Mouse (Mus musculus): ENCODE results near the gene Shisa5. TPM values are rescaled to one million over a fixed set of nuclear protein-coding genes. Genes with fewer than 3 reads are reported as not detected.
A peak's percentile ranks its signal among the peaks of the same experiment; 100 is the strongest.

Gene Shisa5
- polyA plus RNA-seq, 1 experiment from 2014 or later, result 34.7 TPM

DNA sequence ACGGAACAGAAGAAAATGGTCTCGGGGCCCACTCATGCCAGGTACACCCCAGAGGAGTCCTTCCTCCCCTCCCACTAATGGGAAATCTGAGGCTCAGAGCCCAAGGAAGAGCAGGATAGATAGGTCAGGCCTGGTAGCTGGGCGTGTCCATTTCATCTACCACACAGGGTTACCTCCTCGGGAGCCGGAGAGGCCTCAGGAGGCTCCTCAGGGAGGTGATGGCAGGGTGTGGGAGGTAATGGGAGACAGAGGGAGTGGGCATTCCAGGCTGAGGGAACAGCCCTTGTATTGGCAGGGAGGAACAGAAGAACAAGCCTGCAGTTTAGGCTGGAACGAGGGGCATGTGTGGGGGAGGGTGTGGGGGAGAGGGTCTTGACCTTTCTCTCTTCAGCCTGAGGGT, 58.5 kb downstream of the Shisa5 start:
- Histone ChIP-seq H3K9me3 (ENCODE audit: control insufficient read depth, low read length) (no peaks in the 10 kb centered on the region), H3K4me3 (ENCODE audit: low read depth, low read length) (peak overlapping the region; percentile 71), H3K9ac (ENCODE audit: low read length) (peak overlapping the region; percentile 96), H3K27ac (ENCODE audit: low read depth, low read length) (peak overlapping the region; percentile 100), H3K4me1 (ENCODE audit: control insufficient read depth, insufficient read depth, low read length) (peaks cover 34% of the 10 kb centered on the region), H3K27me3 (ENCODE audit: control insufficient read depth, insufficient read depth, low read length) (no peaks in the 10 kb centered on the region), H3K4me2 (ENCODE audit: low read depth) (peak overlapping the region; percentile 92), H3K36me3 (ENCODE audit: control insufficient read depth, insufficient read depth, low read length) (peaks cover 6% of the 10 kb centered on the region)
- peak; percentile 35 for DNase-seq (ENCODE audit: low spot score)
- WGBS, result 23% methylated on average over 6 of the region's 6 CpGs
- no peak for ATAC-seq (ENCODE audit: insufficient read depth, low FRiP score, low TSS enrichment)

DNA sequence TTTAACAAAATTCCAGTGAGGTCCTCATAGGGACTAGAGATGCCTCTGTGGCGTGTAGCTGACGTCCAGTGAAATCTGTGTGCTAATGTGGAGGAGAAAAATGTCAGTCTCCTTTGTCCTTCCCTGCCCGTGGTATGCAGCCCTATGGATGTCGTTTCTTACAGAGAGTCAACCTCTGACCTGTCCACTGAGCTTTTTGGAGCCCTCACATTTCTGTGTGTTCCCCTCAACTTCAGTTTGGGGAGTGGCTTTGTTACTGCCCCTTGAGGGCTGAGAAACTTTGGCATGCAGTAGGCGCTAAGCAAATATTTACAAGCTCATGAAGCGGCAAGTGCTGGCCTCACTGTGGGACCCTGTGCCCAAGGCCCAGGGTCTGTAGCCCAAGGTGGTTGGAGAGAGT, 58.9 kb downstream of the Shisa5 start:
- peaks cover 34% of the 10 kb centered on the region for H3K4me1 ChIP-seq (ENCODE audit: control insufficient read depth, insufficient read depth, low read length)
- H3K9ac ChIP-seq (ENCODE audit: low read length), result peak overlapping the region; percentile 96
- peaks cover 6% of the 10 kb centered on the region for H3K36me3 ChIP-seq (ENCODE audit: control insufficient read depth, insufficient read depth, low read length)
- peak overlapping the region; percentile 92 for H3K4me2 ChIP-seq (ENCODE audit: low read depth)
- whole genome bisulfite sequencing, result 17% methylated on average over 6 of the region's 6 CpGs
- DNase-seq (ENCODE audit: low spot score) (no peak), ATAC-seq (ENCODE audit: insufficient read depth, low FRiP score, low TSS enrichment) (no peak)
- H3K9me3 ChIP-seq (ENCODE audit: control insufficient read depth, low read length), result no peaks in the 10 kb centered on the region
- H3K27me3 ChIP-seq (ENCODE audit: control insufficient read depth, insufficient read depth, low read length), result no peaks in the 10 kb centered on the region
- H3K4me3 ChIP-seq (ENCODE audit: low read depth, low read length), result peak overlapping the region; percentile 71
- peak overlapping the region; percentile 100 for H3K27ac ChIP-seq (ENCODE audit: low read depth, low read length)

DNA sequence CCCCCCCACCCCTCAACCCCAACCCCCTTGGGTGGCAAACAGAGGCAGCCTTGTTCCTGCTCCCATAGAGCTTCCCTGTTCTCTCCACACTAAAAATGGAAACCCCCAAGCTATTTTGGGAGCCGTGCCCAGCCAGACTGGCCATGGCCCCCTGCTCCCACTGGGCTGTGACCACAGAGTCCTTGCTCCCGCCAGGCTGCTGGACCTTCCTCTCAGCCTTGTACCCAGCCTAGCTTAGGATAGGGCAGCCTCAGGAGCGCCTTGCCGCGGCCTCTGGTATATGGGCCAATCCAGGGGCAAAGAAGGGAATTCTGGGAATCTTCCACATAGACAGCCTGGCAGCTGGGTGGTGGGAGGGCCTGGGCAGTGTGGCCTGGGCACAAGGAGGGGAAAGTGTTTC, 59.5 kb downstream of the Shisa5 start:
- H3K4me3 ChIP-seq (ENCODE audit: low read depth, low read length), result peak overlapping the region; percentile 71
- ATAC-seq (ENCODE audit: insufficient read depth, low FRiP score, low TSS enrichment) (no peak), DNase-seq (ENCODE audit: low spot score) (no peak)
- no peaks in the 10 kb centered on the region for H3K27me3 ChIP-seq (ENCODE audit: control insufficient read depth, insufficient read depth, low read length)
- WGBS, result 77% methylated on average over 4 of the region's 5 CpGs
- H3K9me3 ChIP-seq (ENCODE audit: control insufficient read depth, low read length), result no peaks in the 10 kb centered on the region
- peak overlapping the region; percentile 96 for H3K9ac ChIP-seq (ENCODE audit: low read length)
- H3K27ac ChIP-seq (ENCODE audit: low read depth, low read length), result peak overlapping the region; percentile 100; the same call in 1 of the 2 replicates
- peaks cover 6% of the 10 kb centered on the region for H3K36me3 ChIP-seq (ENCODE audit: control insufficient read depth, insufficient read depth, low read length)
- H3K4me2 ChIP-seq (ENCODE audit: low read depth), result peak overlapping the region; percentile 92
- peaks cover 34% of the 10 kb centered on the region for H3K4me1 ChIP-seq (ENCODE audit: control insufficient read depth, insufficient read depth, low read length)

DNA sequence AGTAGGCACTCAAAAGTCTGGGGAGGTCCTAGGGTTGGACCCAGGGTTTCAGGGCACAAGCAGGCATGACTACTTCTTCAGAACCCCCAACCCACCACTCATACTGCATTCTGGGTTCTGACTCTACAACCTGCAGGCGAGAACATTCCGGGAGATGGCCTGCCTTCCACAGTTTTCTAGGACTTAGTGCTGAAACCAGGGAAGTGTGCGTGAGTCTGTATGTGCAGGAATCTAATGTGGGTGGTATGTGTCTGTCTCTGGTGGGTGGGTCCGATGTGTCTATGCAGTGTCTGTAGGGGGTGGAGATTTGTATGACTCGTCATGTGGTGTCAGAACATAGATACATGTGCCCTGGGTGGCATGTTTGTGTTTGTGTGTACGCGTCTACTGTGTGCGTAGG, 60.0 kb downstream of the Shisa5 start:
- H3K27me3 ChIP-seq (ENCODE audit: control insufficient read depth, insufficient read depth, low read length), result no peaks in the 10 kb centered on the region
- no peak overlapping the region for H3K27ac ChIP-seq (ENCODE audit: low read depth, low read length)
- no peak overlapping the region for H3K9ac ChIP-seq (ENCODE audit: low read length)
- peaks cover 8% of the 10 kb centered on the region for H3K36me3 ChIP-seq (ENCODE audit: control insufficient read depth, insufficient read depth, low read length)
- H3K4me3 ChIP-seq (ENCODE audit: low read depth, low read length), result 0 out of 2 replicates have a peak overlapping the region, but pooled peaks have one; percentile 71
- WGBS, result 90% methylated on average over 8 of the region's 8 CpGs
- peak overlapping the region; percentile 92 for H3K4me2 ChIP-seq (ENCODE audit: low read depth)
- DNase-seq (ENCODE audit: low spot score) (no peak), ATAC-seq (ENCODE audit: insufficient read depth, low FRiP score, low TSS enrichment) (no peak)
- peaks cover 34% of the 10 kb centered on the region for H3K4me1 ChIP-seq (ENCODE audit: control insufficient read depth, insufficient read depth, low read length)
- H3K9me3 ChIP-seq (ENCODE audit: control insufficient read depth, low read length), result no peaks in the 10 kb centered on the region

DNA sequence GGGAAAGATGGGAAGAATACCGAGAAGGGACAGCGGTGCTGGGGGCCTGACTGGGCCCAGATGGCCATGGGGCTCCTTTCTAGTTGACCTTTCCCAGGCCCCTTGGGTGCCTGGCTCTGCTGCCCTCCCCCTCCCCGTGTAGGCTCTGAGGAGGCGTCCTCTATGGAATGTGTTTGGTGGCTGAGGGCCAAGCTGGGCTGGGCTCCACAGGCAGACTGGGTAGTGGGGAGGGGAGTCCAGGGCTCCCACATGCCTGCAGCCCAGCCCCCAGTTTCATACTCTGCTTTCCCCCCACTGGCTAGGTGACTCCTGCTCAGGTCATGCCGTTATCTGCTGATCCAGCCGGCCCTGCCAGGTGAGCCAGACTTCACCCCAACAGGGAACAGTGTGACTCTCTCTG, 60.6 kb downstream of the Shisa5 start:
- Histone ChIP-seq H3K4me3 (ENCODE audit: low read depth, low read length) (no peak overlapping the region), H3K4me1 (ENCODE audit: control insufficient read depth, insufficient read depth, low read length) (peaks cover 31% of the 10 kb centered on the region), H3K27ac (ENCODE audit: low read depth, low read length) (no peak overlapping the region), H3K4me2 (ENCODE audit: low read depth) (peak overlapping the region; percentile 92; the same call in 1 of the 2 replicates), H3K9me3 (ENCODE audit: control insufficient read depth, low read length) (no peaks in the 10 kb centered on the region), H3K9ac (ENCODE audit: low read length) (no peak overlapping the region), H3K36me3 (ENCODE audit: control insufficient read depth, insufficient read depth, low read length) (peaks cover 14% of the 10 kb centered on the region), H3K27me3 (ENCODE audit: control insufficient read depth, insufficient read depth, low read length) (no peaks in the 10 kb centered on the region)
- ATAC-seq (ENCODE audit: insufficient read depth, low FRiP score, low TSS enrichment) (no peak), DNase-seq (ENCODE audit: low spot score) (no peak)
- 70% methylated on average over 4 of the region's 6 CpGs for WGBS

DNA sequence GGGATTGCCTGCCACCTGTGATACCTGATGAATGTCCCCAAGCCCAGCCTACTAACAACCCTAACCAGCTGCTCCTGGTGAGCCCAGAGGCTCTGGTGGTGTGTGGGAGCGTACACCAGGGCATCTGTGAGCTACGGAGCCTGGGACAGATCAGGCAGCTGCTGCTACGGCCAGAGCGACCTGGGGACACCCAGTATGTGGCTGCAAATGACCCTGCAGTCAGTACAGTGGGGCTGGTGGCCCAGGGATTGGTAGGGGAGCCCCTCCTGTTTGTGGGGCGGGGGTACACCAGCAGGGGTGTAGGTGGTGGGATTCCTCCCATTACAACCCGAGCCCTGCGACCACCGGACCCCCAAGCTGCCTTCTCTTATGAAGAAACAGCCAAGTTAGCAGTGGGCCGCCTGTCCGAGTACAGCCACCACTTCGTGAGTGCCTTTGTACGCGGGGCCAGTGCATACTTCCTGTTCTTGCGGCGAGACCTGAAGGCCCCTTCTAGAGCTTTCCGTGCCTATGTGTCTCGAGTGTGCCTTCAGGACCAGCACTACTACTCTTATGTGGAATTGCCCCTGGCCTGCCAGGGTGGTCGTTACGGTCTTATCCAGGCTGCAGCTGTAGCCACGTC, 62.1 kb downstream of the Shisa5 start:
- WGBS, result 80% methylated on average over 20 of the region's 20 CpGs

DNA sequence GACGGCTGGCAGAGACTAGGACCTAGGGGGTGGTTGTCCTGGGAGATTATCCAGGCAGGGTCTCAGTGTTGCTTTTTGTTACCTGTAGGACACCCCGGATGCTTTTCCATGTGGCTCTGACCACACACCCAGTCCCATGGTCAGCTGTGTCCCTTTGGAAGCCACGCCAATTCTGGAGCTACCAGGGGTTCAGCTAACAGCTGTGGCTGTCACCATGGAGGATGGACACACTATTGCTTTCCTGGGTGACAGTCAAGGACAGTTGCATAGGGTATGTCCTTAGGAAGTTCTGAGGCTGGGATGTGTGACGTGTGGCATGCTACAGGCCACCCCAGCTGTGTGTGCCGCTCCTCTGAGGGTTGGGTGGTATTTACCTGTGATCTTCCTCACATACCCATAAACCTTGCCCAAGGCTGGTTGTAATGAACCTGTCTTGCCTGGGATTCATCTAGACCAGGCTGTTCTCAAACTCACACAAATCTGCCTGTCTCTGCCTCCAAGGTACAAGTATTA, 63.6 kb downstream of the Shisa5 start:
- Histone ChIP-seq H3K27me3 (ENCODE audit: control insufficient read depth, insufficient read depth, low read length) (no peaks in the 10 kb centered on the region), H3K4me2 (ENCODE audit: low read depth) (no peak overlapping the region), H3K9me3 (ENCODE audit: control insufficient read depth, low read length) (no peaks in the 10 kb centered on the region), H3K9ac (ENCODE audit: low read length) (no peak overlapping the region), H3K36me3 (ENCODE audit: control insufficient read depth, insufficient read depth, low read length) (peaks cover 26% of the 10 kb centered on the region), H3K27ac (ENCODE audit: low read depth, low read length) (no peak overlapping the region), H3K4me1 (ENCODE audit: control insufficient read depth, insufficient read depth, low read length) (peaks cover 19% of the 10 kb centered on the region), H3K4me3 (ENCODE audit: low read depth, low read length) (no peak overlapping the region)
- ATAC-seq (ENCODE audit: insufficient read depth, low FRiP score, low TSS enrichment) (no peak), DNase-seq (ENCODE audit: low spot score) (no peak)
- WGBS, result 90% methylated on average over 5 of the region's 5 CpGs

More for the DNA sequence above, 62.1 kb downstream of the Shisa5 start:
- Histone ChIP-seq H3K27me3 (ENCODE audit: control insufficient read depth, insufficient read depth, low read length) (no peaks in the 10 kb centered on the region), H3K4me2 (ENCODE audit: low read depth) (no peak overlapping the region), H3K4me1 (ENCODE audit: control insufficient read depth, insufficient read depth, low read length) (peaks cover 23% of the 10 kb centered on the region), H3K36me3 (ENCODE audit: control insufficient read depth, insufficient read depth, low read length) (peaks cover 17% of the 10 kb centered on the region), H3K4me3 (ENCODE audit: low read depth, low read length) (no peak overlapping the region), H3K9me3 (ENCODE audit: control insufficient read depth, low read length) (no peaks in the 10 kb centered on the region), H3K9ac (ENCODE audit: low read length) (peak overlapping the region; percentile 14; the same call in 1 of the 2 replicates), H3K27ac (ENCODE audit: low read depth, low read length) (no peak overlapping the region)
- ATAC-seq (ENCODE audit: insufficient read depth, low FRiP score, low TSS enrichment) (no peak), DNase-seq (ENCODE audit: low spot score) (no peak)

DNA sequence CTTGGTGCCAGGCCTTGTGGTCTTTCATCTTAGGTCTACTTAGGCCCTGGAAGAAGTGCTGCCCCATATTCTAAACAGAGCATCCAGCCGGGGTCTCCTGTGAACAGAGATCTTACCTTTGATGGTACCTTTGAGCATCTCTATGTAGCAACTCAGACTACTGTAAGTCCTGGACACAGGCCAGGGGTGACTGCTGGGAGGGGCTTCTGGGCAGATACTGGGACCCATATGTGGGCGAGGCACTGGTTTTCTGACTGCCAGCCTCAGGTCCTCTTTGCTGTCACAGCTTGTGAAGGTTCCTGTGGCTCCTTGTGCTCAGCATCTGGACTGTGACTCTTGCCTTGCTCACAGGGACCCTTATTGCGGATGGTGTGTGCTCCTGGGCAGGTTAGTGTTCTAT, 64.2 kb downstream of the Shisa5 start:
- 91% methylated on average over 3 of the region's 3 CpGs for WGBS
- peaks cover 26% of the 10 kb centered on the region for H3K36me3 ChIP-seq (ENCODE audit: control insufficient read depth, insufficient read depth, low read length)

DNA sequence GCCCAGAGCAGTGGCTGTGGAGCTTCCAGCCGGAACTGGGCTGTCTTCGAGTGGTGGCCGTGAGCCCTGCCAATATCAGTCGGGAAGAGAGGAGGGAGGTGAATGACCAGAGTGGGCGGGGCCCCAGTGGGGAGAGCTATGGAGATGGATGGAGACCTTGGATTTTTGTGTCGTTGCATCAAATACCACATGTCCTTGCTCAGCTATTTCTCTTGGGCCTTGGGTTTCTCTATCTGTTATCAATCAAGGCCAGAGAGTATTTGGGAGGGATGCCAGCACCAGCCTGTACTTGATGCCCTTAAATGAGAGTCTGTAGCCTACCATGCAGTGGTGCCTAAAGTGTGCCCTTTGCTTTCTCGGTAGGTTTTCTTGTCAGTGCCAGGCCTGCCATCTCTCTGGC, 64.9 kb downstream of the Shisa5 start:
- no peak overlapping the region for H3K27ac ChIP-seq (ENCODE audit: low read depth, low read length)
- no peak overlapping the region for H3K4me3 ChIP-seq (ENCODE audit: low read depth, low read length)
- no peaks in the 10 kb centered on the region for H3K9me3 ChIP-seq (ENCODE audit: control insufficient read depth, low read length)
- 79% methylated on average over 7 of the region's 7 CpGs for WGBS
- no peak overlapping the region for H3K9ac ChIP-seq (ENCODE audit: low read length)
- ATAC-seq (ENCODE audit: insufficient read depth, low FRiP score, low TSS enrichment) (no peak), DNase-seq (ENCODE audit: low spot score) (no peak)
- H3K27me3 ChIP-seq (ENCODE audit: control insufficient read depth, insufficient read depth, low read length), result no peaks in the 10 kb centered on the region
- H3K36me3 ChIP-seq (ENCODE audit: control insufficient read depth, insufficient read depth, low read length), result peaks cover 32% of the 10 kb centered on the region
- H3K4me1 ChIP-seq (ENCODE audit: control insufficient read depth, insufficient read depth, low read length), result peaks cover 9% of the 10 kb centered on the region
- H3K4me2 ChIP-seq (ENCODE audit: low read depth), result no peak overlapping the region

More for the DNA sequence above, 64.2 kb downstream of the Shisa5 start:
- Histone ChIP-seq H3K4me3 (ENCODE audit: low read depth, low read length) (no peak overlapping the region), H3K9me3 (ENCODE audit: control insufficient read depth, low read length) (no peaks in the 10 kb centered on the region), H3K27ac (ENCODE audit: low read depth, low read length) (no peak overlapping the region), H3K4me2 (ENCODE audit: low read depth) (no peak overlapping the region), H3K9ac (ENCODE audit: low read length) (no peak overlapping the region), H3K27me3 (ENCODE audit: control insufficient read depth, insufficient read depth, low read length) (no peaks in the 10 kb centered on the region), H3K4me1 (ENCODE audit: control insufficient read depth, insufficient read depth, low read length) (peaks cover 14% of the 10 kb centered on the region)
- ATAC-seq (ENCODE audit: insufficient read depth, low FRiP score, low TSS enrichment) (no peak), DNase-seq (ENCODE audit: low spot score) (no peak)

All from neural tube, embryonic 11.5 days (tissue).